Mouse (Mus musculus) embryonic stem cell, embryonic (primary cell): Measurements from ENCODE around the gene Mrps27.

Source experiments
- CTCF ChIA-PET, 4 experiments: fragments of 300-600 bp in 2 of 4; fragments of 350-600 bp in 2 of 4; sonication (Branson Sonifier 250); formaldehyde crosslinking; loops; one replicate each; lab custom pipeline; 2022; ENCODE audit warnings: inconsistent platforms in 2 of 4; lab: Charles Lee
- POLR2A ChIA-PET, 4 experiments: fragments of 300-600 bp in 2 of 4; fragments of 350-600 bp in 2 of 4; sonication (Branson Sonifier 250); formaldehyde crosslinking; loops; one replicate each; lab custom pipeline; 2022; ENCODE audit warnings: antibody characterized with exemption in 4 of 4, inconsistent platforms in 1 of 4; lab: Charles Lee

Gene Mrps27

DNA sequence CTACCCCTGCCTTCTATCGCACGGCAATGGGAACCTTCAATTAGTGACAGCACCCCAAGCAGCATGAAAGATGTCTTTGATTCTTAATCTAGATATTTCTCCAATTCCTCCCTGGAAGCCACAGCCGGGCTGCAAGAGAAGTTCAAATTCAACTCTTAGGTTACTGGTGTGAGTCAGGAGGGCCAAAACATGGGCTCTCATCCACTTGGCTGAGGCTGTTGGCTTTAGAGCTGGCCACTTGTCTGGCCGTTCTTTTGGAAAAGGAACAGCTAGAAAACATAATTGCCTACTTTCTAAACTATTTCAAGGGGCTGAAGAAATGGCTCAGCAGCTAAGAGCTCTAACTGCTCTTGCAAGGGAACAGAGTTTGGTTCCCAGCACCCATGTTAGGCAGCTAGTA is 120.0 kb downstream of the Mrps27 start:
- POLR2A ChIA-PET: no interaction called here
- CTCF ChIA-PET: no interaction called here
